Mouse (Mus musculus) erythroblast, embryonic 14.5 days (primary cell): Measurements from ENCODE around the gene Ckap4.

Experiments used
- GATA1 ChIP-seq: IDR thresholded peaks from 2 replicates; pipeline ENCODE4 v1.6.1; 2012; ENCODE audit warnings: low read length, inconsistent platforms, mixed read lengths
- TAL1 ChIP-seq: IDR thresholded peaks from 3 replicates; pipeline ENCODE4 v1.6.1; 2012; ENCODE audit warnings: low read length, inconsistent platforms, mixed read lengths

DNA sequence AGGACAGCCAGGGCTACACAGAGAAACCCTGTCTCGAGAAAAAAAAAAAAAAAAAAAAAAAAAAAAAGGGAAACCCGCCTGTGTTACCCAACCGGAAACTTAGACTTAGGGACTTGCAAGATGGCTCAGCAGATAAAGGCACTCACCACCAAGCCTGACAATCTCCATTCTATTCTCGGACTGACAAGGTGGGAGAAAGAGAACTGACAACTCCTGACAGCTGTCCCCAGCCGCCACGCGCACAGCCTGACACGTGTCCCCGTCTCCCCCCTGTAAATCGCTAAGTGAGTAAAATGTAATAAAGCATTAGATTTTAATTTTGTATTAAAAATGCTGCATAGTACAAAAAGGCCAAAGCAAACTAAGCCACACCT lies 16.0 kb upstream of the Ckap4 start:
- TF ChIP-seq TAL1, result no peak
- no peak for TF ChIP-seq GATA1
